Mouse (Mus musculus): ENCODE results near the gene Gm3336. TPM values are rescaled to one million over a fixed set of nuclear protein-coding genes. Genes with fewer than 3 reads are reported as not detected.

Gm3336 gene
- polyA plus RNA-seq, 1 experiment: 0.92 TPM

DNA sequence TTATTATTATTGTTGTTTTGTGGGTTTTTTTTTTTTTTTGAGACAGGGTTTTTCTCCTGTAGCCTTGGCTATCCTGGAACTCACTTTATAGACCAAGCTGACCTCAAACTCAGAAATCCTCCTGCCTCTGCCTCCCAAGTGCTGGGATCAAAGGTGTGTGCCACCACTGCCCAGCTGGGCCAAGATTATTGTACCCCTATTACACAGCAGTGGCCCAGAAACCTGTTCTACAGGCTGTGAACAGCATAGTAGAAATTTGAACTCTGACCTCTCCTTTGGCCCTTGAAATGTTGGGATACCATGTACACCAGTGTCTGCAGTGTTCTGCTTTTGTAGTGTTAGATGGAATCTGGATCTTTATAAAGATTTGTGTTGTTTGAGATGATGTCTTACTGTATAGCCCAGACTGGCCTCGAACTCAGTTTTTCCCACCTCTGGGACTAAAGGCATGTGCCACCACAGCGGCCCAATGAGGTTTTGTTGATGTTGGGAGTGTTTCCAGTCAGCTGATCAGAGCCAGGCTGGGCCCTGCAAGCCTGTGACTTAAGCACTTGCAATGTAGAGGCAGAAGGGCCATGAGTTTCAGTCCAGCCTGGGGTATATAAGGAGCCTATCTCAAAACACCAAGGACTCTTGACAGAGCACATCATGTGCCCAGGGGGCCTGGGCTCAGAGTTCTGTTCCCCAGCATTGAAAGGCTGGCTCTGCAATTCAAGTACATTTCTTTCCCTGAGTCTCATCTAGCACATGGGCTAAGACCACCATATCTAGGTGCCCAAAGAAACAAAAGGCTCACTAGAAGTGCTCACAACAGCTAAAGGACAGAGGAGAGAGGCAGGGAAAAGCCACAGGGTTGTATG, 16.1 kb upstream of the Gm3336 start:
- no peak overlapping the region for H3K4me3 ChIP-seq (ENCODE audit: extremely low read depth, insufficient read depth, insufficient read length)
- no peak overlapping the region for H3K27ac ChIP-seq (ENCODE audit: insufficient read depth, low read length)
- H3K36me3 ChIP-seq (ENCODE audit: control insufficient read depth, insufficient read depth, low read length): peaks cover 11% of the 10 kb centered on the region
- WGBS: 91% methylated on average over 2 of the region's 2 CpGs
- H3K27me3 ChIP-seq (ENCODE audit: control insufficient read depth, insufficient read depth, low read length): no peaks in the 10 kb centered on the region
- peaks cover 16% of the 10 kb centered on the region; the same call in 1 of the 2 replicates for H3K4me1 ChIP-seq (ENCODE audit: control insufficient read depth, insufficient read depth, insufficient read length)
- DNase-seq (ENCODE audit: low read depth in 1 of 2, low spot score in 2 of 2): no peak
- no peak for TF ChIP-seq POLR2A (IDR thresholded peaks at IDR 0.05; ENCODE audit: low read depth, low read length)
- TF ChIP-seq CTCF (IDR thresholded peaks at IDR 0.05; ENCODE audit: extremely low read depth, insufficient read depth, insufficient read length, insufficient replicate concordance): no peak

DNA sequence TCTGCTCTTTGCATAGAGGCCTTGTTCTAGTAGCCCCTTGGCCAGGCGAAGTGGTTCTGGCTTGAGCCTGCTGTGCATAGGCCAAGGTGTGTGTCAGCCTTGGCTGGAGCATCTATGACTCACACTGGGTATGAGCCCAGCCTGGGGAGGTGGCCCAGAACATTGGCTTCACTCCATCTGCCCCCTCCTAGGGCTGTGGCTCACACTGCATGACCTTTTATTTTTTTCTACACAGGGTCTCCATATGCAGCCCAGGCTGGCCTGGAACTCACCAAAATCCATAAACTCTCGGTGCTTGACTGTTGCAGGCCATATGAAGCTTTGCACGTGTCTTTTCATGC, 15.5 kb upstream of the Gm3336 start:
- no peak for TF ChIP-seq POLR2A (IDR thresholded peaks at IDR 0.05; ENCODE audit: low read depth, low read length)
- no peak for TF ChIP-seq CTCF (IDR thresholded peaks at IDR 0.05; ENCODE audit: extremely low read depth, insufficient read depth, insufficient read length, insufficient replicate concordance)
- Histone ChIP-seq H3K27ac (ENCODE audit: insufficient read depth, low read length) (no peak overlapping the region), H3K4me3 (ENCODE audit: extremely low read depth, insufficient read depth, insufficient read length) (no peak overlapping the region), H3K4me1 (ENCODE audit: control insufficient read depth, insufficient read depth, insufficient read length) (peaks cover 10% of the 10 kb centered on the region; the same call in 1 of the 2 replicates), H3K36me3 (ENCODE audit: control insufficient read depth, insufficient read depth, low read length) (peaks cover 11% of the 10 kb centered on the region), H3K27me3 (ENCODE audit: control insufficient read depth, insufficient read depth, low read length) (no peaks in the 10 kb centered on the region)
- no peak for DNase-seq (ENCODE audit: low read depth in 1 of 2, low spot score in 2 of 2)
- 89% methylated on average over 3 of the region's 3 CpGs for WGBS

DNA sequence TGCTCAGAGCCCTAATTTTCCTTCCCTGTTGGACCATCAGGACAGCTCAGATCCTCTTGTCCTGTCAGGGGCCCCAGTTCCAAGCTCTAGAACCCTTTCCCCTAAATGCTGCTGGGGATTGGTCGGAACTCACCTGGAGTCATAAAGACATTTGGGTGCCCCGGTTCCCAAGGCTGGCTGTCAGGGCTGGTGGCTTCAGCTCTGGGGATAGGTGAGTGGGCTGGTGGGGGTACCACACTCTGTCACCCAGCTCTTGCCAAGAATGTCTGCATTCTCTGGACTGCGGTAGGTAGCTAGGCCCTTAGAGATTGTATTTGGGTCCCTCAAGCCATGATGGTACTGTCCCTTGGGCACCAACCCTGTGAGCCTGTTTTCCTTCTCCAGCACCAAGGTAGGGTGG, 15.1 kb upstream of the Gm3336 start, which contains the start of gene Iqcn:
Iqcn (plus strand) TSS at position 171 of the 400 bp plus-strand sequence.
- H3K4me1 ChIP-seq (ENCODE audit: control insufficient read depth, insufficient read depth, insufficient read length): peaks cover 10% of the 10 kb centered on the region; the same call in 1 of the 2 replicates
- H3K27me3 ChIP-seq (ENCODE audit: control insufficient read depth, insufficient read depth, low read length): no peaks in the 10 kb centered on the region
- no peak for TF ChIP-seq CTCF (IDR thresholded peaks at IDR 0.05; ENCODE audit: extremely low read depth, insufficient read depth, insufficient read length, insufficient replicate concordance)
- TF ChIP-seq POLR2A (IDR thresholded peaks at IDR 0.05; ENCODE audit: low read depth, low read length): no peak
- no peak within 1 kb of the TSS for H3K27ac ChIP-seq (ENCODE audit: insufficient read depth, low read length)
- 95% methylated on average over 3 of the region's 3 CpGs for WGBS
- no peak within 1 kb of the TSS for H3K4me3 ChIP-seq (ENCODE audit: extremely low read depth, insufficient read depth, insufficient read length)
- DNase-seq (ENCODE audit: low read depth in 1 of 2, low spot score in 2 of 2): no peak
- peaks cover 11% of the 10 kb centered on the region for H3K36me3 ChIP-seq (ENCODE audit: control insufficient read depth, insufficient read depth, low read length)

DNA sequence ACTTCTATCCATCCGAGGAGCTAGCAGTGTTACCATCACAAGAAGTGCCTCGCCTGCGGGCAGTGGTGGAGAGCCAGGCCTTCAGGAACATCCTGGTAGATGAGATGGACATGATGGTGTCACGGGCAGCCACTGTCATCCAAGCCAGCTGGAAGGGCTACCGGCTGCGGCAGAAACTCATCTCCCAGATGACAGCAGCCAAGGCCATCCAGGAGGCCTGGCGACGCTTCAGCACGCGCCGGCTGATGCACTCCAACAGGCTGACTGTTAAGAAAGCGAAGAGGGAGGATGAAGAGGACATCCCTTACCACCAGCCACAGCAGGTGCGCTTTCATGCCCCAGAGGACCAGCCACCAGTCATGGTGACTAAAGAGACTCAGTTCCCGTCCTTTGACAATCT, 10.1 kb upstream of the Gm3336 start:
- 81% methylated on average over 14 of the region's 14 CpGs for WGBS
- no peak for DNase-seq (ENCODE audit: low read depth in 1 of 2, low spot score in 2 of 2)
- no peaks in the 10 kb centered on the region for H3K36me3 ChIP-seq (ENCODE audit: control insufficient read depth, insufficient read depth, low read length)
- TF ChIP-seq POLR2A (IDR thresholded peaks at IDR 0.05; ENCODE audit: low read depth, low read length) (no peak), CTCF (IDR thresholded peaks at IDR 0.05; ENCODE audit: extremely low read depth, insufficient read depth, insufficient read length, insufficient replicate concordance) (no peak)
- H3K4me3 ChIP-seq (ENCODE audit: extremely low read depth, insufficient read depth, insufficient read length): no peak overlapping the region
- no peak overlapping the region for H3K27ac ChIP-seq (ENCODE audit: insufficient read depth, low read length)
- no peaks in the 10 kb centered on the region for H3K27me3 ChIP-seq (ENCODE audit: control insufficient read depth, insufficient read depth, low read length)
- no peaks in the 10 kb centered on the region for H3K4me1 ChIP-seq (ENCODE audit: control insufficient read depth, insufficient read depth, insufficient read length)

DNA sequence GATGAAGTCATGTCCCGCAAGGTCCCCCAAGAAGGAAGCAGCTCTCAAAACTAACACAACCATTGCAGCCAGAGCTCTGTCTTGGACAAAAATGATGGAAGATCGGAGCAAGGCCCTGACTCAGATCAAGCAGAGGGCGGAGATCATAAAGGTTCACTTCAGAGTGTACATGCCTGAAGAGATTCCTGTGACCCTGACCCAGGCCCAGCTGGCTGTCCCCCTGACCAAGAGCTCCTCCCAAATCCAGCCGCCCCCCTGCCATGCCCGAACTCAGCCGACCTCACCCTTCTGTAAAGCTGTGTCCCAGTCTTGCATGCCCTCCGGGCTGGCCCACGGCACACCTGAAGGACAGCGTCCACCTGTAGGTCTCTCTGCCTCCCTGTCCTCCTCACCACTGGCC, 8.5 kb upstream of the Gm3336 start:
- H3K4me1 ChIP-seq (ENCODE audit: control insufficient read depth, insufficient read depth, insufficient read length): no peaks in the 10 kb centered on the region
- DNase-seq (ENCODE audit: low read depth in 1 of 2, low spot score in 2 of 2): no peak
- no peak overlapping the region for H3K4me3 ChIP-seq (ENCODE audit: extremely low read depth, insufficient read depth, insufficient read length)
- no peak overlapping the region for H3K27ac ChIP-seq (ENCODE audit: insufficient read depth, low read length)
- H3K27me3 ChIP-seq (ENCODE audit: control insufficient read depth, insufficient read depth, low read length): no peaks in the 10 kb centered on the region
- no peak for TF ChIP-seq CTCF (IDR thresholded peaks at IDR 0.05; ENCODE audit: extremely low read depth, insufficient read depth, insufficient read length, insufficient replicate concordance)
- TF ChIP-seq POLR2A (IDR thresholded peaks at IDR 0.05; ENCODE audit: low read depth, low read length): no peak
- 94% methylated on average over 9 of the region's 9 CpGs for WGBS
- no peaks in the 10 kb centered on the region for H3K36me3 ChIP-seq (ENCODE audit: control insufficient read depth, insufficient read depth, low read length)

DNA sequence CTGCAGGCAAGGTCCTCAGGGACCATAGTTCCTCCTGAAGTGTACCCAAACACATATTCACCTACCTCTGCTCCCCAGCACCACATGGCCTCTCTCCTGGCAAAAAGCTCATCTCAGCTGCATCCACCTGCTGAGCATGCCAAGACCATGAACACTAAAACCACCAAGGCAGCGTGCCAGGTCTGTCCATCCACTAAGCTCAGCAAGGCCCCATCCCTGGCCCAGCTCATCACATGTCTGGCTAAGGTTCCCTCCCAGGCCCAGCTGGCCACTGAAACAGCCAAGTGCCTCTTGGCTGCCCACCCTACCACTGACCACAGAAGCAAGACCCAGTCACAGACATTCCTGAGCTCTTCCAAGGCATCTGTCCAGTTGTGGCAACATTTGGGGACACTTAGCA, 8.0 kb upstream of the Gm3336 start:
- Histone ChIP-seq H3K36me3 (ENCODE audit: control insufficient read depth, insufficient read depth, low read length) (no peaks in the 10 kb centered on the region), H3K27me3 (ENCODE audit: control insufficient read depth, insufficient read depth, low read length) (no peaks in the 10 kb centered on the region), H3K4me1 (ENCODE audit: control insufficient read depth, insufficient read depth, insufficient read length) (no peaks in the 10 kb centered on the region), H3K27ac (ENCODE audit: insufficient read depth, low read length) (no peak overlapping the region), H3K4me3 (ENCODE audit: extremely low read depth, insufficient read depth, insufficient read length) (no peak overlapping the region)
- no peak for DNase-seq (ENCODE audit: low read depth in 1 of 2, low spot score in 2 of 2)
- WGBS: 96% methylated on average over 1 of the region's 1 CpGs
- TF ChIP-seq CTCF (IDR thresholded peaks at IDR 0.05; ENCODE audit: extremely low read depth, insufficient read depth, insufficient read length, insufficient replicate concordance) (no peak), POLR2A (IDR thresholded peaks at IDR 0.05; ENCODE audit: low read depth, low read length) (no peak)

DNA sequence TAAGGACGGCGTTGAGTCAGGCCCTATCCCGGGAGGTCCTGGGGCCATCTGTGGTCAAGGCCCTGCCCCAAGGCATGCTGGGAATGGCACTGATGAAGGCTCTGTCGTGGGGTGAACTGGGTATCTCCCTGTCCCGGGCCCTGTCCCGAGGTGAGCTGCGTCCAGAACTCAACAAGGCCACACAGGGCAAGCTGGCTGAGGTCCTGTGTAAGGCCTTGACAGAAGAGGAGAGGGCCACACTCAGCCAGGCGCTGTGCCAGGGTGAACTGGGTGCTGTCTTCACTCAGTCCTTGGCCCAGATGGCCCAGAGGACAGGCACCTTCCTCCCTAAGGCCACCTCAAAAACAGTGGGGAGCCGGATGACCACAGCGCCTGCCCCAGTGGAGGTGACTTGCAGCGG, 7.3 kb upstream of the Gm3336 start:
- Histone ChIP-seq H3K27ac (ENCODE audit: insufficient read depth, low read length) (no peak overlapping the region), H3K27me3 (ENCODE audit: control insufficient read depth, insufficient read depth, low read length) (no peaks in the 10 kb centered on the region), H3K4me3 (ENCODE audit: extremely low read depth, insufficient read depth, insufficient read length) (no peak overlapping the region), H3K36me3 (ENCODE audit: control insufficient read depth, insufficient read depth, low read length) (no peaks in the 10 kb centered on the region), H3K4me1 (ENCODE audit: control insufficient read depth, insufficient read depth, insufficient read length) (no peaks in the 10 kb centered on the region)
- 86% methylated on average over 11 of the region's 11 CpGs for WGBS
- TF ChIP-seq CTCF (IDR thresholded peaks at IDR 0.05; ENCODE audit: extremely low read depth, insufficient read depth, insufficient read length, insufficient replicate concordance) (no peak), POLR2A (IDR thresholded peaks at IDR 0.05; ENCODE audit: low read depth, low read length) (no peak)
- no peak for DNase-seq (ENCODE audit: low read depth in 1 of 2, low spot score in 2 of 2)
